Mouse (Mus musculus) liver, embryonic 12.5 days (tissue): Measurements from ENCODE around the gene Upf3b. TPM values are rescaled to one million over a fixed set of nuclear protein-coding genes. Genes with fewer than 3 reads are reported as not detected.
"Not testable (repeated sequence)": the region's sequence is repeated elsewhere in the genome, so short reads cannot be mapped to it uniquely, and the experiment has no call there.

ENCODE experiments used
- ATAC-seq: fragments of 200-750 bp; cut with Nextera tagmentation; 2 replicates; pipeline ENCODE4 v1.8.0; 2017; ENCODE audit warnings: moderate number of reproducible peaks, mild to moderate bottlenecking, moderate library complexity
- H3K27ac ChIP-seq: fragments of 300-500 bp; sonication (generic); 2 replicates; pipeline ENCODE4 v1.5.1; 2016; ENCODE audit warnings: mild to moderate bottlenecking
- H3K27me3 ChIP-seq: fragments of 300-500 bp; sonication (generic); replicated peaks from 2 replicates; pipeline ENCODE4 v1.6.1; 2016; ENCODE audit warnings: mild to moderate bottlenecking, moderate library complexity
- H3K36me3 ChIP-seq: fragments of 300-500 bp; sonication (generic); 2 replicates; pipeline ENCODE4 v1.6.1; 2016; ENCODE audit warnings: mild to moderate bottlenecking, moderate library complexity
- H3K4me1 ChIP-seq: fragments of 300-500 bp; sonication (generic); 2 replicates; pipeline ENCODE4 v1.6.1; 2016
- H3K4me2 ChIP-seq: fragments of 300-500 bp; sonication (generic); 2 replicates; pipeline ENCODE4 v1.6.1; 2016; ENCODE audit warnings: mild to moderate bottlenecking, moderate library complexity
- H3K4me3 ChIP-seq: fragments of 300-500 bp; sonication (generic); 2 replicates; pipeline ENCODE4 v1.5.1; 2016; ENCODE audit warnings: mild to moderate bottlenecking, moderate library complexity
- H3K9ac ChIP-seq: fragments of 300-500 bp; sonication (generic); 2 replicates; pipeline ENCODE4 v1.6.1; 2016; ENCODE audit warnings: mild to moderate bottlenecking, moderate library complexity
- H3K9me3 ChIP-seq: fragments of 300-500 bp; sonication (generic); replicated peaks from 2 replicates; pipeline ENCODE4 v1.6.1; 2016; ENCODE audit warnings: mild to moderate bottlenecking, moderate library complexity
- WGBS: fragments of 180-500 bp; shearing (Covaris S2); methylation state at CpG from one replicate; pipeline ENCODE4 v1.1.7; 2016; ENCODE audit not compliant: insufficient replicate concordance; 5-methylcytosine and 5-hydroxymethylcytosine counted together
- polyA plus RNA-seq: library from polyadenylated mRNA; unstranded; fragments of >200 nt; fragmentation: Nextera tagmentation; extraction: Ambion mirVana; gene quantifications from 2 replicates; pipeline ENCODE4 v1.2.1, GENCODE M21; 2016

The Upf3b gene
- polyA plus RNA-seq, 1 experiment from 2014 or later, result 14.2 TPM

GRCm38 (mm10) chrX:37103826-37104225 lies 6.3 kb downstream of the Upf3b start:
- H3K4me2 ChIP-seq, result no peak overlapping the region

GRCm38 (mm10) chrX:37098681-37099080 lies 11.4 kb downstream of the Upf3b start:
- Histone ChIP-seq H3K4me2 (no peak overlapping the region), H3K4me1 (no peaks in the 10 kb centered on the region), H3K36me3 (peaks cover 81% of the 10 kb centered on the region), H3K27ac (no peak overlapping the region), H3K27me3 (no peaks in the 10 kb centered on the region), H3K4me3 (no peak overlapping the region), H3K9me3 (no peaks in the 10 kb centered on the region), H3K9ac (no peak overlapping the region)
- no peak for ATAC-seq
- WGBS, result 82% methylated on average over 3 of the region's 3 CpGs

More at GRCm38 (mm10) chrX:37103826-37104225, 6.3 kb downstream of the Upf3b start:
- no peaks in the 10 kb centered on the region for H3K27me3 ChIP-seq
- no peak overlapping the region for H3K9ac ChIP-seq
- peaks cover 61% of the 10 kb centered on the region for H3K36me3 ChIP-seq
- no peak for ATAC-seq
- 0 out of 2 replicates have a peak, but pooled peaks cover 8% of the 10 kb centered on the region for H3K4me1 ChIP-seq
- 72% methylated on average over 2 of the region's 2 CpGs for WGBS
- no peak overlapping the region for H3K27ac ChIP-seq
- no peaks in the 10 kb centered on the region for H3K9me3 ChIP-seq
- H3K4me3 ChIP-seq, result no peak overlapping the region

- H3K9me3 ChIP-seq, result no peaks in the 10 kb centered on the region
- H3K27ac ChIP-seq, result no peak overlapping the region
- no peak overlapping the region for H3K4me2 ChIP-seq
- H3K36me3 ChIP-seq, result peaks cover 69% of the 10 kb centered on the region
- ATAC-seq, result no peak
- H3K9ac ChIP-seq, result no peak overlapping the region
- no peaks in the 10 kb centered on the region for H3K27me3 ChIP-seq
- WGBS, result 74% methylated on average over 11 of the region's 11 CpGs
- H3K4me1 ChIP-seq, result no peaks in the 10 kb centered on the region
- H3K4me3 ChIP-seq, result no peak overlapping the region
These were observed 14.9 kb downstream of the Upf3b start for GRCm38 (mm10) chrX:37095106-37095768.

- H3K9ac ChIP-seq, result no peak overlapping the region
- WGBS, result 71% methylated on average over 3 of the region's 3 CpGs
- no peak overlapping the region for H3K27ac ChIP-seq
- no peak overlapping the region for H3K4me2 ChIP-seq
- H3K4me1 ChIP-seq, result no peaks in the 10 kb centered on the region; the same call in 1 of the 2 replicates
- no peak overlapping the region for H3K4me3 ChIP-seq
- H3K9me3 ChIP-seq, result no peaks in the 10 kb centered on the region
- no peaks in the 10 kb centered on the region for H3K27me3 ChIP-seq
- peaks cover 35% of the 10 kb centered on the region for H3K36me3 ChIP-seq
- no peak for ATAC-seq
These were observed 18.7 kb downstream of the Upf3b start for GRCm38 (mm10) chrX:37091457-37091856.

GRCm38 (mm10) chrX:37088778-37089177 lies 21.3 kb downstream of the Upf3b start:
- Histone ChIP-seq H3K27me3 (no peaks in the 10 kb centered on the region), H3K4me1 (peaks cover 7% of the 10 kb centered on the region; the same call in 1 of the 2 replicates), H3K9me3 (no peaks in the 10 kb centered on the region), H3K4me2 (no peak overlapping the region), H3K27ac (no peak overlapping the region), H3K9ac (no peak overlapping the region), H3K4me3 (no peak overlapping the region), H3K36me3 (peaks cover 17% of the 10 kb centered on the region)
- 73% methylated on average over 1 of the region's 1 CpGs for WGBS
- no peak for ATAC-seq

GRCm38 (mm10) chrX:37085665-37086064 lies 24.5 kb downstream of the Upf3b start:
- peak overlapping the region; percentile 44 for H3K9ac ChIP-seq
- 14% methylated on average over 9 of the region's 9 CpGs for WGBS
- peak; percentile 72 for ATAC-seq

GRCm38 (mm10) chrX:37084927-37085660 lies 25.0 kb downstream of the Upf3b start, which contains the start of gene Rpl39:
Gene Rpl39, minus strand, starts transcription at chrX:37085402.
- no peaks in the 10 kb centered on the region for H3K9me3 ChIP-seq
- H3K4me1 ChIP-seq, result peaks cover 16% of the 10 kb centered on the region
- H3K4me3 ChIP-seq, result peak within 1 kb of the TSS; percentile 67
- WGBS, result 4% methylated on average over 38 of the region's 38 CpGs
- ATAC-seq, result peak; percentile 93
- no peaks in the 10 kb centered on the region for H3K27me3 ChIP-seq
- peak within 1 kb of the TSS; percentile 87 for H3K27ac ChIP-seq
- peak within 1 kb of the TSS; percentile 76 for H3K4me2 ChIP-seq
- H3K36me3 ChIP-seq, result peaks cover 32% of the 10 kb centered on the region
- H3K9ac ChIP-seq, result peak within 1 kb of the TSS; percentile 78

More at GRCm38 (mm10) chrX:37085665-37086064, 24.5 kb downstream of the Upf3b start:
- Histone ChIP-seq H3K4me3 (peak overlapping the region; percentile 67), H3K27me3 (no peaks in the 10 kb centered on the region), H3K4me2 (peak overlapping the region; percentile 76), H3K27ac (peak overlapping the region; percentile 87), H3K9me3 (no peaks in the 10 kb centered on the region), H3K4me1 (peaks cover 16% of the 10 kb centered on the region), H3K36me3 (peaks cover 31% of the 10 kb centered on the region)

GRCm38 (mm10) chrX:37084318-37084926 lies 25.7 kb downstream of the Upf3b start:
- peak overlapping the region; percentile 78 for H3K9ac ChIP-seq
- 12% methylated on average over 19 of the region's 19 CpGs for WGBS
- H3K27ac ChIP-seq, result peak overlapping the region; percentile 87
- peaks cover 16% of the 10 kb centered on the region for H3K4me1 ChIP-seq
- peak; percentile 23 for ATAC-seq
- H3K27me3 ChIP-seq, result no peaks in the 10 kb centered on the region
- H3K4me2 ChIP-seq, result peak overlapping the region; percentile 76
- no peaks in the 10 kb centered on the region for H3K9me3 ChIP-seq
- H3K36me3 ChIP-seq, result peaks cover 32% of the 10 kb centered on the region
- peak overlapping the region; percentile 67 for H3K4me3 ChIP-seq

GRCm38 (mm10) chrX:37081194-37081593 lies 28.9 kb downstream of the Upf3b start:
- peaks cover 13% of the 10 kb centered on the region for H3K4me1 ChIP-seq
- no peaks in the 10 kb centered on the region for H3K9me3 ChIP-seq
- ATAC-seq, result no peak
- WGBS, result 33% methylated on average over 6 of the region's 6 CpGs
- H3K4me3 ChIP-seq, result no peak overlapping the region
- H3K27me3 ChIP-seq, result no peaks in the 10 kb centered on the region
- H3K36me3 ChIP-seq, result peaks cover 32% of the 10 kb centered on the region
- H3K27ac ChIP-seq, result no peak overlapping the region
- no peak overlapping the region for H3K4me2 ChIP-seq
- no peak overlapping the region for H3K9ac ChIP-seq

- H3K4me3 ChIP-seq, H3K4me2 ChIP-seq, H3K9me3 ChIP-seq, H3K4me1 ChIP-seq, ATAC-seq, H3K9ac ChIP-seq, H3K27me3 ChIP-seq, H3K27ac ChIP-seq: not testable (repeated sequence)
- H3K36me3 ChIP-seq, result peaks cover 32% of the 10 kb centered on the region
- WGBS, result 58% methylated on average over 4 of the region's 4 CpGs
These were observed 29.8 kb downstream of the Upf3b start for GRCm38 (mm10) chrX:37080345-37080744.

GRCm38 (mm10) chrX:37076651-37077050 lies 33.5 kb downstream of the Upf3b start:
- Histone ChIP-seq H3K27ac (no peak overlapping the region), H3K4me1 (no peaks in the 10 kb centered on the region), H3K9ac (no peak overlapping the region), H3K36me3 (peaks cover 10% of the 10 kb centered on the region), H3K4me2 (no peak overlapping the region), H3K27me3 (no peaks in the 10 kb centered on the region), H3K4me3 (no peak overlapping the region), H3K9me3 (no peaks in the 10 kb centered on the region)
- no peak for ATAC-seq
- WGBS, result 59% methylated on average over 8 of the region's 8 CpGs
